Mouse (Mus musculus): Measurements from ENCODE around the gene A830005F24Rik. TPM values are rescaled to one million over a fixed set of nuclear protein-coding genes. Genes with fewer than 3 reads are reported as not detected.

A830005F24Rik gene
- total RNA-seq, 2 experiments from 2014 or later: 0.39 TPM; not detected in 1

DNA sequence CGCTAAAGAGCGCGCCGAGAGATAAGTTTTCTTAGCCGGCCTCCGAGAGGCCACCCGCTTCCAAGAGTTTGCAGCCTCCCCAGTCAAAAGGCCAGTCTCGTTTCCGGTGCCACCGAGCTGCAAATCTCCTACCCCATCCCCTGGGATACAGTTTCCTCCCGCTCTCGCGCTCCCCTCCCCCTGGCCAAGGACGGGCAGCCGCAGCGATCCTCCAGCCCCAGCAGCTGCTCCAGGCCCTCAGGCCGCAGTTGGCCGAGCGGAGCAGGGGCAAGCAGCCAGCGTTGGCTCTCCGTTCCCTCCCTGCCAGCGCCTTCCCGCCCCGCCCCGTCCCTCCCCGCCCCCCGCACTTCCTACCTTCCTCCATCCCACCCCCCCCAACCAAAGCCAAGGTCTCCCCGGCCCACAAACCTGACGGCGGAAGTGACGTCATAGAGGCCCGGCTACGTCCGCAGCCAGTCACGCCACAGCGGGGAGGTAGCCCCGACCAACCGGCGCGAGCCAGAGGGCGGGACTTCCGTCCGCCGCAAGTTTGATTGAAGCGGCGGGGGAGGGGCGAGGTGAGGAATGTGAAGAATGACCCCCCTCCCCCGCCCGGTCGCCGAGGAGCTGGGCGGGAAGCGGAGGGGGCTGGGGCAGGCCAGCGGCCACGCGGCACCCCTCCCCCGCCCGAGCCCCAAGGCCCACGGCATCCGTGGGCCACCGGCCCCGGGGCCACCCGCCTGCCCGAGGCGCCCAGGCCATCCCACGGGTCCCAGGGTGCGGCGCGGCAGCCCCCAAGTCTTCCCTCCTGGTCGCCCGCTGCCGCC, 32.3 kb downstream of the A830005F24Rik start:
- peak; percentile 99 for DNase-seq

DNA sequence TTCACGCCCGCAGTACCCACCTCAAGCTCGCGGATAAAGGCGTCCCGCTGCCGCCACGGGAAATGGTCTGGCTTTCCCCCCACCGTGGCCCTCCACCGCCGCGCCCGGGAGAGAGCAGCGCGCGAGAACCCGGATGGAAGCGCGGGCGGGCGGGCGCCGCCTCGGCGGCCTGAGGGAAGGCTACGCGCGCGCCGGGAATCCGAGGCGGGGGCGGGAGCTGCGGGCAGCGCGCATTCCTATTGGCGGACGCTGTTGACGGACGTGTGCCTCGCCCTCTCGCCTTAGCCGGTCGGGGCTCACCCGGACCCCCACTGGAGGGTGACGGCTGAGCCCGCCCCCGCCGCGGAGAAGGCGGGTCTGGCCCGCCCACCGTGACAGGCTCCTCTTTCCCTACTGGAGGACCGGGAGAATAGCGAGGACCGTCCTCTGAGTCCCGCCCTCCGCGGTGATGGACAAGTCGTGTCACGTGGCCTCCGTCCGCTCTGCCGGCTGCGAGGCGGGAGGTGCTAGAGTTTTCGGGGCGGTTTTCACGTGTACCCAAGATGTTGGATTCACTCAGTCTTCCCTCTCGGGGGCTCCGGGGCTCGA, 33.1 kb downstream of the A830005F24Rik start:
- peak; percentile 100 for DNase-seq

DNA sequence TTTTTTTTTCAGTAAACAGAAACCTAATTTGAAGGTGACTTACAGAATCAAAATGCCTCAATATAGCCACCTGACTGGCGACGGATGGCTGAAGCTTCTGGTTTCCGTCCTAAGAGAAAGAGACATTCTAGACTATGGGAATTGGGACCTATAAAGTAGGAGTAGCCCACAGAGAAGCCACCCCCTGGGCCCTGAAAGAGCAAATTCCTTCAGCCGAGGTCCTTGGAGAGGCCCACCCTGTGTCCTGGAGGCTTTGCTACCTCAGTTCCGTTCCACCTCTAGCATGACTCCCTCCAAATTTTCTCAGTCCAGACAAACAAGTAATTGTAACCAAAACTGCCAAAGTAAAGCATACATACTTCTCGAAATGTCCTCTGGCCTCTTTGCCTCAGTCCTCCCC, 34.3 kb downstream of the A830005F24Rik start:
- DNase-seq: no peak

DNA sequence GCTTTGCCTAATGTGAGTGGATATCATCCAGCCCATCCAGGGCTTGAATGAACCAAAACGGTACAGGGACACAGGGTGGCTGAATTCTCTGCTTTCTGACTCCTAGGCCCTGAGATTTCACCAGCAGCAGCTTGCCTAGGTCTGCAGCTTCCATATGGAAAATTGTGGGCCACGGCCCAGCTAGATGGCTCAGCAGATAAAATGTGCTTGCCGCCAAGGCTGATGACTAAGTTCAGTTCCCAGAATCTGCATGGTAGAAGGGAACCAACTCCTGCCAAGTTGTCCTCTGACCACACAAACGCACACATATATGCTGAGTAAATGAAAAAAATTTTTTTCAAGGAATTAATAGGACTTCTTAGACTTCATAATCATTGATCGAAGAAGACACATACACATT, 34.9 kb downstream of the A830005F24Rik start:
- peak; percentile 55 for DNase-seq

DNA sequence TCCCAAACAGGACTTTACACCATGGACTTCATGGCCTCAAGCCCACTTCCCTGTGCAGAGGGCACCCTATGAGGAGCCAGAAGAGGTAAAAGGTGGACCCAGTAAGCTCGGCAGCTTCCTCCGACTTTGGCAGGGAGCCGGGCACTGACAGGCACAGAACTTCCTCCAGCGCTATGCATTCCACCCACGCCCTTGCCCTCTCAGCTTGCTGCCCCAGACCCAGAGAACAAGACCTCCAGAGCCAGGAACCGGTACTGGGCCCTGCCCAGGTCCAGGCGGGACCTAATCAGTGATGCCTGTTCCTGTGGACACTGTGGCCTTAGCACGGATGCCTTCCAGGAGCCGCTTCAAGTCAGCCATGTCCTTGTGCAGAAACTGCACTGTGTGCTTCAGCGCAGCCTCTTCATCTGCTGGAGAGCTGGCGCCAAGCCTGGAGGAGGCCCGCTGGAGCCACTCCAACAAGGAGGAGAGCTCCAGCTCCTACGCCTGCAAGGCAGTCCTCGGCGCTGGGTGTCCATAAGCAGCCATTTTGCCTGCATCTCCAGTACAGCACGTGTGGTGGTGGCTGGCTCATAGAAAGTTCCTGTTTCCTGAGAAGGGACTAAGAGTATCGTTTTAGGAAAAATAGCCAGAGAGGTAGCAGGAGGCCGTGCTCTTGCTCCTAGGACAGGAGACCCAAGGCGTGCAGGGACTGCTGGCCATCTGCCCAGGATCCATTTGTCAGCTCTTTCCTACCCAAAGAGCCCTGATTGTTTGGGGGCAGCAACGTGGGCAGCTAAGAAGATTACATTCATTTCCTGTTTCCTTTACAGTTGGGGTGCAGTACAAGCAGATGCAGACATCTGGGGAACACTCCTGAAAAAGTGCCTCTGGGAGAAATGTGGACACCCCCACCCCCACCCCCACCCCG, 39.1 kb downstream of the A830005F24Rik start:
- DNase-seq: peak; percentile 96

DNA sequence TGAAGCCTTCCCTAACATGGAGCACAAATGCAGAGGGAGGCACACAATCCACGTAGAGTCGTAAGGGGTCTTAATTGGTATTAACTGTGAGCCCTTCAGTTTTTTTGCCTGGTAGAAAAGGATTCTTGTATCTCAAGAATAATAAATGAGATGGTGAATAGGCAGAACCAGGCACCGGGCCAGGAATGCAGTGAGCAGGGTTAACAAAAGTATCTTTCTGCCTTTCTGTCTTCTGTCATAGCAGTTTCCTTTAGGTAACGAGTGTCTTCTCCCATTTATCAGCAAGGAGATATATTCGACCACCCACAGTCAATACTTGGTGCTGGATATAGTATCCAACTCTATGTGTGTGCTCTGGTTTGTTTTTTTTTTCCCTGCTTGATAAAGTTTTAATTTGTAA, 40.1 kb downstream of the A830005F24Rik start:
- peak; percentile 59 for DNase-seq

DNA sequence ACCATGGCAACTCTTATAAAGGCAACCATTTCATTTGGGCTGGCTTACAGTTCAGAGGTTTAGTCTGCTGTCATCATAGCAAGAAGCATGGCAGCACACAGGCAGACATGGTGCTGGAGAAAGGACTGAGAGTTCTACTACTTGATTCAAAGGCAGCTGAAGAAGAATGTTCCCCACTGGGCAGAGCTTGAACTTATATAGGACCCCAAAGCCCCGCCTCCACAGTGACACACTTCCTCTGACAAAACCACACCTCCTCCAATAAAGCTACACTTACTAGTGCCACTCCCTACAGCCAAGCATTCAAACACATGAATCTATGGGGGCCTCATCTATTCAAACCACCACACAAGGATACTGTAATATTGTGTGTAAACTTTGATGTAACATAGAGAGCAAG, 41.2 kb downstream of the A830005F24Rik start:
- no peak for DNase-seq

DNA sequence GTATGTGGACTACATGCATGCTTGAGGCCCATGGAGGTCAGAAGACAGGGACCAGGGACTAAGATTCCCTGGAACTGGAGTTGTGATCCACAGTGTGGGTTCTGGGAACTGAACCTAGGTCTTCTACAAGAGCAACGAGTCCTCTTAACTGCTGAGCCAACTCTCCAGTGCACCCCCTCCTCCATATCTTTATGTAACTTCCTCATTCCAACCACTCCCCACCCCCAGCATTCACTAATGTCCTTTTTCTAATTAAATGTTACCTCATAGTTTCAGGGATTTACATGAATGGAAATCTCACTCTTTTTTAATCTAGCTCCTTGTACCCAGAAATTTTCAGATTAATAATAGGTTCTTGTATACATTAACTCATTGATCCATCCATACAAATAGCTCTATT, 42.6 kb downstream of the A830005F24Rik start:
- no peak for DNase-seq

DNA sequence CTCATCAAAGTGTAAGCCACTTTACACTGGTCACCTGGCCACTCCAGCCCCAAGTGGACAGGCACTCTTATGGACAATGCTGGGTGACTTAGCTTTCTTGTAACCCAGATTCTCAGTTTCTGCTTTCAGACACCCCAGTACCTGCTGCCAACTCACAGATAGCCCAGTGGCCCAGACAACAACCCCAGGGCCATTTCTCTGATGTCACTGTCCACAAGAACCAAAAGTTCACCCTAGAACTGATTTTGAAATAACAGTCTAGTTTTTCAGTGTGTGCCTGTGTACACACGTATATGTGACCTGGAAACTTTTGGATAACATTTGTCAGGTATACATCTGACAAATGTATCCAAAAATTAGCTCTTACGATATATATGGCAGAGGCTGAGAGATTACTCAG, 48.1 kb downstream of the A830005F24Rik start:
- DNase-seq: no peak

DNA sequence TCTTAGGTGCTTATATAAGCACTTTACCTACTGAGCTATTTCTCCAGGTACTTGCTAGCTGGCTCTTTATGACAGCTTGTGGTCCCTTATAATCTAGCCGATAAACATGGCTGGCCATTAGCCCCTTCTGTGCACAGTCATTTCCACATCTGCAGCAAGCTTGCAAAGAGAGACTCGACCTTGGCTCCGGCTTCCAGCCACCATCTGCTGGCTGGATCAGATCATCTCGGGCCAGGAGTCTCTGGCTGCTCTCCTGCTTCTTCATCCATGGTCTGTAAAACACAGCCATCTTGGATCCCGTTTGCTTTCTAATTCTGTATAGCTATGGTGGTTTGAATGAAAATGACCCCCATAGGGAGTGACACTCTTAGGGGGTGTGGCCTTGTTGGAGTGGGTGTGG, 49.0 kb downstream of the A830005F24Rik start:
- no peak for DNase-seq

Small RNA genes within 50 kb of the gene (microRNA-seq; reads per million reads assigned to microRNA genes)
- not detected for gene Gm24111
- 471 reads per million, percentile 65 among the genes with 10 or more reads in this experiment for gene Mirlet7a-1
- gene Mirlet7d: 33,046 reads per million, percentile 98 among the genes with 10 or more reads in this experiment
- not detected for gene Mirlet7f-1

Other genes starting within 250 kb of the A830005F24Rik start
- gene Zfp169, start 119 bp upstream of the A830005F24Rik start, total RNA-seq (2021): 1 to 10 TPM; 5.9 to 8.4 TPM
- 10 to 100 TPM in 1 of 2 experiments, 1 to 10 TPM in 1; 7.5 to 11.8 TPM for gene Ptpdc1, start 112.1 kb downstream of the A830005F24Rik start, total RNA-seq (2021)
- under 1 TPM in 1 of 2 experiments, not detected in 1; 0.27 TPM for gene Barx1, start 149.4 kb downstream of the A830005F24Rik start, total RNA-seq (2021)